Mouse (Mus musculus) heart, embryonic 16.5 days (tissue): Measurements from ENCODE around the gene Ftl1-ps1. TPM values are rescaled to one million over a fixed set of nuclear protein-coding genes. Genes with fewer than 3 reads are reported as not detected.
A peak's percentile ranks its signal among the peaks of the same experiment; 100 is the strongest.

Source experiments
- ATAC-seq: fragments of 200-750 bp; cut with Nextera tagmentation; replicated peaks from 2 replicates; pipeline ENCODE4 v1.8.0; 2017; ENCODE audit warnings: moderate number of reproducible peaks; ENCODE audit not compliant: insufficient read depth, low FRiP score; ENCODE audit errors: extremely low read depth
- H3K27ac ChIP-seq: fragments of 300-500 bp; sonication (generic); 2 replicates; pipeline ENCODE4 v1.5.1; 2014; ENCODE audit warnings: mild to moderate bottlenecking, low read length, control low read depth, moderate library complexity
- H3K27me3 ChIP-seq: fragments of 300-500 bp; sonication (generic); 2 replicates; pipeline ENCODE4 v1.6.1; 2014; ENCODE audit warnings: low read length, mixed read lengths; ENCODE audit not compliant: control insufficient read depth, insufficient read depth
- H3K36me3 ChIP-seq: fragments of 300-500 bp; sonication (generic); 2 replicates; pipeline ENCODE4 v1.6.1; 2014; ENCODE audit not compliant: control insufficient read depth, insufficient read depth
- H3K4me1 ChIP-seq: fragments of 300-500 bp; sonication (generic); 2 replicates; pipeline ENCODE4 v1.6.1; 2014; ENCODE audit warnings: low read length, mixed read lengths; ENCODE audit not compliant: control insufficient read depth, insufficient read depth
- H3K4me2 ChIP-seq: fragments of 300-500 bp; sonication (generic); 2 replicates; pipeline ENCODE4 v1.6.1; 2014; ENCODE audit warnings: low read depth, mild to moderate bottlenecking, control low read depth, low read length
- H3K4me3 ChIP-seq: fragments of 300-500 bp; sonication (generic); 2 replicates; pipeline ENCODE4 v1.5.1; 2014; ENCODE audit warnings: mild to moderate bottlenecking, control low read depth, low read length
- H3K9ac ChIP-seq: fragments of 300-500 bp; sonication (generic); 2 replicates; pipeline ENCODE4 v1.6.1; 2014; ENCODE audit warnings: low read length, control low read depth
- H3K9me3 ChIP-seq: fragments of 300-500 bp; sonication (generic); replicated peaks from 2 replicates; pipeline ENCODE4 v1.6.1; 2016; ENCODE audit warnings: low read length; ENCODE audit not compliant: control insufficient read depth
- WGBS: fragments of 180-500 bp; shearing (Covaris S2); extraction: QIAGEN DNeasy Blood & Tissue Kit; methylation state at CpG from one replicate; pipeline ENCODE4 v1.1.7; 2014; 5-methylcytosine and 5-hydroxymethylcytosine counted together
- microRNA counts: library from miRNA; unstranded; fragments of <30 nt; microRNA quantifications from one replicate; lab custom pipeline; 2016
- microRNA-seq: library from miRNA; unstranded; fragments of <30 nt; microRNA quantifications from one replicate; pipeline ENCODE4, GENCODE M21; 2017
- polyA plus RNA-seq: library from polyadenylated mRNA; unstranded; fragments of >200 nt; fragmentation: Nextera tagmentation; extraction: Ambion mirVana; gene quantifications from 2 replicates; pipeline ENCODE4 v1.2.1, GENCODE M21; 2015

Ftl1-ps1 gene
- polyA plus RNA-seq, 1 experiment from 2014 or later = 196 TPM

GRCm38 (mm10) chr13:74389730-74390129 is 9.8 kb upstream of the Ftl1-ps1 start:
- Histone ChIP-seq H3K4me3 (peak overlapping the region; percentile 86), H3K9me3 (no peaks in the 10 kb centered on the region), H3K4me2 (peak overlapping the region; percentile 78), H3K4me1 (peaks cover 5% of the 10 kb centered on the region; the same call in 1 of the 2 replicates), H3K9ac (no peak overlapping the region), H3K27ac (no peak overlapping the region), H3K36me3 (no peaks in the 10 kb centered on the region), H3K27me3 (no peaks in the 10 kb centered on the region)
- WGBS = 56% methylated on average over 6 of the region's 6 CpGs
- no peak for ATAC-seq

GRCm38 (mm10) chr13:74390371-74390990 is 9.0 kb upstream of the Ftl1-ps1 start, which contains the start of gene Zfp72:
Zfp72 (minus strand) TSS chr13:74390836.
- Histone ChIP-seq H3K27me3 (no peaks in the 10 kb centered on the region), H3K4me1 (peaks cover 5% of the 10 kb centered on the region; the same call in 1 of the 2 replicates), H3K4me3 (peak within 1 kb of the TSS; percentile 86), H3K27ac (no peak within 1 kb of the TSS), H3K9me3 (no peaks in the 10 kb centered on the region), H3K4me2 (peak within 1 kb of the TSS; percentile 78), H3K36me3 (no peaks in the 10 kb centered on the region), H3K9ac (peak within 1 kb of the TSS; percentile 79)
- peak; percentile 85 for ATAC-seq
- WGBS = 2% methylated on average over 14 of the region's 14 CpGs

GRCm38 (mm10) chr13:74391156-74391555 is 8.3 kb upstream of the Ftl1-ps1 start:
- Histone ChIP-seq H3K36me3 (no peaks in the 10 kb centered on the region), H3K9ac (no peak overlapping the region), H3K27ac (no peak overlapping the region), H3K4me2 (no peak overlapping the region), H3K4me3 (no peak overlapping the region), H3K9me3 (no peaks in the 10 kb centered on the region), H3K27me3 (no peaks in the 10 kb centered on the region), H3K4me1 (peaks cover 5% of the 10 kb centered on the region; the same call in 1 of the 2 replicates)
- WGBS = 66% methylated on average over 2 of the region's 2 CpGs
- ATAC-seq = no peak

- WGBS = 21% methylated on average over 19 of the region's 19 CpGs
- no peaks in the 10 kb centered on the region for H3K4me1 ChIP-seq
- peaks cover 33% of the 10 kb centered on the region for H3K9me3 ChIP-seq
- H3K27ac ChIP-seq = no peak overlapping the region
- H3K27me3 ChIP-seq = no peaks in the 10 kb centered on the region
- no peak overlapping the region for H3K4me3 ChIP-seq
- peaks cover 7% of the 10 kb centered on the region; the same call in 1 of the 2 replicates for H3K36me3 ChIP-seq
- no peak overlapping the region for H3K4me2 ChIP-seq
- no peak for ATAC-seq
- no peak overlapping the region for H3K9ac ChIP-seq
Observed at GRCm38 (mm10) chr13:74439895-74440294, 40.4 kb downstream of the Ftl1-ps1 start.

MicroRNAs encoded within 50 kb of the gene (microRNA counts, 519-probe panel; counts per million panel counts)
- not detected for microRNA mmu-miR-692 (lab: Ali Mortazavi, UCI)

Small RNA genes within 50 kb of the gene (microRNA-seq; reads per million reads assigned to microRNA genes)
- gene Mir692-3 = not detected

Other genes with a start within 250 kb of the Ftl1-ps1 start
- 61.9 and 65.7 TPM in 2 replicates for gene Exoc3, start 191.0 kb upstream of the Ftl1-ps1 start, polyA plus RNA-seq
- gene Ahrr, start 107.4 kb upstream of the Ftl1-ps1 start, polyA plus RNA-seq = 1.4 and 1.5 TPM in 2 replicates
- 91.5 and 105 TPM in 2 replicates for gene Pdcd6, start 82.1 kb upstream of the Ftl1-ps1 start, polyA plus RNA-seq
- gene Sdha, start 49.4 kb upstream of the Ftl1-ps1 start, polyA plus RNA-seq = 727 and 827 TPM in 2 replicates
- 40.8 and 49.0 TPM in 2 replicates for gene Ccdc127, start 49.4 kb upstream of the Ftl1-ps1 start, polyA plus RNA-seq
- 12.8 and 14.7 TPM in 2 replicates for gene Lrrc14b, start 35.7 kb upstream of the Ftl1-ps1 start, polyA plus RNA-seq
- 4.3 and 4.5 TPM in 2 replicates for gene Zfp72, start 8.9 kb upstream of the Ftl1-ps1 start, polyA plus RNA-seq
- gene Zfp825, start 94.3 kb downstream of the Ftl1-ps1 start, polyA plus RNA-seq = 15.0 and 18.3 TPM in 2 replicates
- gene Erap1, start 239.9 kb downstream of the Ftl1-ps1 start, polyA plus RNA-seq = 18.4 and 21.4 TPM in 2 replicates